Mouse (Mus musculus) liver, embryonic 11.5 days (tissue): ENCODE results near the gene Tubb2b. TPM values are rescaled to one million over a fixed set of nuclear protein-coding genes. Genes with fewer than 3 reads are reported as not detected.
"Not testable (repeated sequence)": the region's sequence is repeated elsewhere in the genome, so short reads cannot be mapped to it uniquely, and the experiment has no call there.

Experiments
- ATAC-seq: fragments of 200-750 bp; cut with Nextera tagmentation; replicated peaks from 2 replicates; pipeline ENCODE4 v1.8.0; 2017; ENCODE audit warnings: moderate number of reproducible peaks, mild to moderate bottlenecking, moderate TSS enrichment, moderate library complexity; ENCODE audit not compliant: low FRiP score
- DNase-seq: peaks from one replicate; pipeline ENCODE4 v3.0.0-alpha.2; 2017; ENCODE audit warnings: low spot score
- H3K27ac ChIP-seq: fragments of 300-500 bp; sonication (generic); 2 replicates; pipeline ENCODE4 v1.5.1; 2014; ENCODE audit warnings: mild to moderate bottlenecking, low read depth, low read length, control low read depth
- H3K27me3 ChIP-seq: fragments of 300-500 bp; sonication (generic); replicated peaks from 2 replicates; pipeline ENCODE4 v1.6.1; 2014; ENCODE audit warnings: low read length, mixed read lengths; ENCODE audit not compliant: control insufficient read depth, insufficient read depth
- H3K36me3 ChIP-seq: fragments of 300-500 bp; sonication (generic); 2 replicates; pipeline ENCODE4 v1.6.1; 2014; ENCODE audit warnings: mild to moderate bottlenecking, low read length, moderate library complexity, mixed read lengths; ENCODE audit not compliant: control insufficient read depth, insufficient read depth
- H3K4me1 ChIP-seq: fragments of 300-500 bp; sonication (generic); replicated peaks from 2 replicates; pipeline ENCODE4 v1.6.1; 2014; ENCODE audit warnings: low read length, mixed read lengths; ENCODE audit not compliant: control insufficient read depth, insufficient read depth
- H3K4me2 ChIP-seq: fragments of 300-500 bp; sonication (generic); 2 replicates; pipeline ENCODE4 v1.6.1; 2014; ENCODE audit warnings: mild to moderate bottlenecking, control low read depth, moderate library complexity
- H3K4me3 ChIP-seq: fragments of 300-500 bp; sonication (generic); 2 replicates; pipeline ENCODE4 v1.5.1; 2014; ENCODE audit warnings: low read depth, low read length, control low read depth
- H3K9ac ChIP-seq: fragments of 300-500 bp; sonication (generic); 2 replicates; pipeline ENCODE4 v1.6.1; 2014; ENCODE audit warnings: low read depth, low read length, control low read depth
- H3K9me3 ChIP-seq: fragments of 300-500 bp; sonication (generic); 2 replicates; pipeline ENCODE4 v1.6.1; 2016; ENCODE audit warnings: low read length, inconsistent platforms, mixed read lengths; ENCODE audit not compliant: control insufficient read depth
- WGBS: fragments of 180-500 bp; shearing (Covaris S2); extraction: QIAGEN DNeasy Blood & Tissue Kit; methylation state at CpG from one replicate; pipeline ENCODE4 v1.1.7; 2014; 5-methylcytosine and 5-hydroxymethylcytosine counted together
- polyA plus RNA-seq: library from polyadenylated mRNA; unstranded; fragments of >200 nt; fragmentation: Nextera tagmentation; extraction: Ambion mirVana; gene quantifications from 2 replicates; pipeline ENCODE4 v1.2.1, GENCODE M21; 2014

The Tubb2b gene
- polyA plus RNA-seq, 1 experiment from 2014 or later = 7.7 TPM

DNA sequence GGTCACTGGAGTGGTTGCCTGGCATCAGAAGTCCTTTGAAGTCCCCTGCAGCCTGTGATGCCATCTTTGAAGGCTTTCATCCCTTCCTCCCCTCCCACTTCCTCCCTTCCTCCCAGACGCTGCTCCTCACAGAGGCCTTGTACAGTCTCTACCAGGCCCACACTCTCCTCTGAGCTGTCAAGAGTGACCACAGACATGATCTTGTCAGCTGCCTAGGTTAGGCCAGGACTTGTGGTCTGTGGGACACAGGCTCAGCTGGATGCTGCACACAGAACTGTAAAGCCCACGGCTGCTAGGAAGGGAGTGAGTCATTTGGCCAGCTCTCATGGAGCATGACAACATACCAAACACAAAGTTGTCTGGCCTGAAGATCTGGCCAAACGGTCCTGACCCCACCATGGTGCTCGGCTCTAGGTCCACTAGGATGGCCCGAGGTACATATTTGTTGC, 42.0 kb downstream of the Tubb2b start:
- H3K27ac ChIP-seq, H3K27me3 ChIP-seq, DNase-seq, H3K9ac ChIP-seq, H3K4me2 ChIP-seq, H3K4me1 ChIP-seq, H3K36me3 ChIP-seq, H3K4me3 ChIP-seq, H3K9me3 ChIP-seq: not testable (repeated sequence)
- WGBS = 39% methylated on average over 5 of the region's 5 CpGs
- ATAC-seq = 0 out of 2 replicates have a peak, but pooled peaks have one; percentile 18

DNA sequence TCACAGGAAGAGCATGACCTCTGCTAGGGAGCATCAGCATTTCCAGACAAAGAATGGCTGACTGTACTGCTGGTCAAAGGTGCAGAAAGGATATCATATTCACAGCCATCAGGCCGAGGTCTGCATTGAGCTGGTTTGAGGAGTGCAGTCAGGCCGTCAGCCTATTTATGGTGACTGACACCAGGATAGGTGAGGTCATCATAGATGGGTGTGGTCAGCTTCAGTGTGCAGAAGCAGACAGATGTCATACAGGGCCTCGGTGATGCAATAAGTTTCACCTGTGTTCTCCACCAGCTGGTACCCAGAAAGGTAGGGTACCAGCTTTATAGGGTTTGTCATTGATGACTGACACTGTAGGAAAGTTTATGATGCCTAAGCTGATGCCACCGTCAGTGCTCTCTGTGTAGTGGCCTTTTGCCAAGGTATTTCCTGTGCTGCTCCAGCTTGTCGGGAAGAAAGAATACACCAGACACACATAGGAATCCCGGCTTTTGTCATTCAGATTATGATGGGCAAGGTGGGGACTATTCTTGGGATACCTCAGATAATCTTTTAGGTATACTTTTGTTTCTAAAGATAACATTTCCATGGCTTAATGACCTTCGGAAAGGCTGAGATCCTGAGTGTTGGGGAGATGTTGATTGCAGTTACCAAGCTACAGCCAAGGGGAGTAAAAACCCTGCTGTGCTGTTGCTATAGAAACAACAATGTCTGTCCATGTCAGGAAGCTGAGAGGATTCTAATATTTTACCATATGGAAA, 43.0 kb downstream of the Tubb2b start:
- no peak overlapping the region for H3K27ac ChIP-seq

DNA sequence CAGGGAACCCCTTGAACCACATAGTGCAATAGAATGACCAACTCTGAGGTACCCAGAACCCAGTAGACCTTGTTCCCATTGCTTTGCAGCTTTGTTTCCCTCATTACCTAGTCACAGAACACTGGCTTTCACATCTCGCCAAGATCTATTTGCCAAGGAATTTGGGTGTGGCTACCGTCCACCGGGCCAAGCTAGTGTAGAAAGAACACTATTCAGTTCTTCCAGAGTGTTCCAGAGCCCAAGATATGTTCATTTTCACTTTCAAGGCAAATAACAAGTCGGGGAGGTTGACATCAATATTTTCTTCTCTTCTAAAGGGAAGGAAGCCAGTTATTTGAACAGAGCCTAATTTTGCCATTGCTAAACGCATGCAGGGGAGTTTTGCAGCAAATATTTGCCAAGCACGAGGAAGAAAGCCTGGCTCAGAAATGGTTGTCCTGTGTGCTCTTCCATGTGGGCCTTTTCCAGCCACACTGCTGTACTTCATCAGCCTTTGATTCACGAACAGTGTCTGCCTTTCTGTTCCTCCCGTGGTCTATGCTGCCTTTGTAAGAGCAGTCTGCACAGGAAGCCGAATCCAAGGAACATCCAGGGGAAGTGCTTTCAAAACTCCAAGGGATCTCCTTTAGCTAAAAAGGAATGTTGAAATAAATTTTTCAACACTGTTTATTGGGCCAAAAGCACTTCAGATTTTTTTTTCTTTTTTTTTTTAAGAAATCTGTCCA, 46.1 kb downstream of the Tubb2b start:
- ATAC-seq (no peak), DNase-seq (no peak)
- no peaks in the 10 kb centered on the region for H3K36me3 ChIP-seq
- H3K4me3 ChIP-seq = no peak overlapping the region
- 0 out of 2 replicates have a peak, but pooled peaks cover under 1% of the 10 kb centered on the region for H3K4me1 ChIP-seq
- H3K9ac ChIP-seq = no peak overlapping the region
- no peaks in the 10 kb centered on the region for H3K9me3 ChIP-seq
- no peak overlapping the region for H3K4me2 ChIP-seq
- H3K27ac ChIP-seq = no peak overlapping the region
- no peaks in the 10 kb centered on the region for H3K27me3 ChIP-seq
- WGBS = 74% methylated on average over 9 of the region's 9 CpGs

More for the DNA sequence above, 43.0 kb downstream of the Tubb2b start:
- no peaks in the 10 kb centered on the region for H3K9me3 ChIP-seq
- 0 out of 2 replicates have a peak, but pooled peaks cover 3% of the 10 kb centered on the region for H3K4me1 ChIP-seq
- H3K4me2 ChIP-seq = no peak overlapping the region
- no peaks in the 10 kb centered on the region for H3K36me3 ChIP-seq
- no peaks in the 10 kb centered on the region for H3K27me3 ChIP-seq
- WGBS = 64% methylated on average over 7 of the region's 7 CpGs
- no peak overlapping the region for H3K4me3 ChIP-seq
- DNase-seq = no peak
- H3K9ac ChIP-seq = no peak overlapping the region
- ATAC-seq = no peak

- Histone ChIP-seq H3K4me2 (no peak overlapping the region), H3K4me3 (no peak overlapping the region), H3K9me3 (no peaks in the 10 kb centered on the region), H3K9ac (no peak overlapping the region), H3K36me3 (no peaks in the 10 kb centered on the region), H3K27ac (no peak overlapping the region), H3K4me1 (peaks cover 8% of the 10 kb centered on the region), H3K27me3 (no peaks in the 10 kb centered on the region)
- DNase-seq (no peak), ATAC-seq (no peak)
- WGBS = 83% methylated on average over 4 of the region's 4 CpGs
These were observed 48.3 kb downstream of the Tubb2b start for GRCm38 (mm10) chr13:34081926-34082325.

DNA sequence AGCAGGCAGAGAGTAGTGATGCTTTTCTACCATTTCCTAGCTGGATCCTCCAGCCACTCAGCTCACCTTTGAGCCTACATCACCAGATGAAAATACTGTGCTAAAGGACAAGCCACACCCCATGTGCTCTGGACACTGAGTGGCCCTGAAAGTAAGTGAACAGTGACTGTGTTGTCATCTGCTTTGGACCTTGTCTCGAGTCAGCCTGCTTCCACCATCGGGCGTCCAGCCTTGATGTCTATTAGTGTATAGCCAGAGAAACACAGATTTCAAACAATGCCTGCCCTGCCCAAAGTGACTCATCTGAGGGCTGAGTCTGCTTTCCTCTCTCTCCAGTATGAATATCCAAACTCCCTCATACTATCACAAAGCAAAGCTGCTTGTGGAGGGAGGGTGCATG, 50.5 kb downstream of the Tubb2b start:
- Histone ChIP-seq H3K27me3 (no peaks in the 10 kb centered on the region), H3K4me1 (peaks cover 14% of the 10 kb centered on the region), H3K9me3 (no peaks in the 10 kb centered on the region), H3K27ac (no peak overlapping the region), H3K4me2 (no peak overlapping the region), H3K4me3 (no peak overlapping the region), H3K9ac (no peak overlapping the region), H3K36me3 (no peaks in the 10 kb centered on the region)
- no peak for DNase-seq
- 82% methylated on average over 3 of the region's 3 CpGs for WGBS
- no peak for ATAC-seq

GRCm38 (mm10) chr13:34078500-34079280, 51.6 kb downstream of the Tubb2b start:
- Histone ChIP-seq H3K9me3 (no peaks in the 10 kb centered on the region), H3K4me3 (peak overlapping the region; percentile 79; the same call in 1 of the 2 replicates), H3K36me3 (no peaks in the 10 kb centered on the region), H3K27me3 (no peaks in the 10 kb centered on the region), H3K4me2 (peak overlapping the region; percentile 99), H3K4me1 (peaks cover 14% of the 10 kb centered on the region), H3K27ac (no peak overlapping the region), H3K9ac (peak overlapping the region; percentile 77; the same call in 1 of the 2 replicates)
- ATAC-seq (no peak; the same call in none of the 2 replicates), DNase-seq (no peak)
- WGBS = 39% methylated on average over 16 of the region's 16 CpGs

DNA sequence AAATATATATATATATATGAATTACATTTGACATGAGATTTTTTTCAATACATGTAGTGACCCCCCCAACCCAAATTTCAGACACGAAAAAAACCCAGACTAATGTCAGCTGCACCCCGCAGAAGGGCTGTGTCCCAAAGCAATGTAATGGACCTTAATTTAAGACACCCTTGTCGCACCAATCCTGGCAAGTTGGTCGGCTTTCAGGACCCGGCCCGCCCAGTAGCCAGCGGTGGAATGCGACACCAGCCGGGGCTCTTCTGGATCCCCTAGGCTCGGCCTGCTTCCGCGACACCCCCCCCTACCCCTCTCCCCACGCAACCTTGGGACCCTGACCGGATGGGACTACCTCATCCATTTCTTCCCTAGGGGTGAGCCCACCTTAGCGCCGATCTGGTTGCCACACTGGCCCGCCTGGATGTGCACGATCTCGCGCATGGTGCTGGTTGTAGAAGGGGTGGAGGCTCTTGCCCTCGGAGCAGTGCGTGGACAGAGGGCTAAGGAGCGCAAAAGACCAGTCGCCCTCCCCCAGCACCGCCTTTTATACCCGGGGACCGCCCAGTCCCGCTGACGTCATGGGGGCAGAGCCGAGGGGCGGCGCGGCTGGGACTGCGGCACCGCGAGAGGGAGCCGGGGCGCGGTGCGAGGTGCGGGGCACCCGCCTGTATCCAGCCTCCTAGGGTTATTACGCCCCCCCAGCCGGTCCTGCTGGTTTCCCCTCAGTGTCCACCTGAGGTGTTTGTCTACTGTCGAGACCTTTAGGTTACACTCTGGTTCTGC, 52.6 kb downstream of the Tubb2b start, which contains the start of gene Tubb2a:
Tubb2a (minus strand) TSS at position 516 of the 780 bp plus-strand sequence.
- Histone ChIP-seq H3K4me2 (peak within 1 kb of the TSS; percentile 99), H3K4me1 (peaks cover 14% of the 10 kb centered on the region), H3K4me3 (peak within 1 kb of the TSS; percentile 79), H3K9me3 (no peaks in the 10 kb centered on the region), H3K27ac (peak within 1 kb of the TSS; percentile 38; the same call in 1 of the 2 replicates), H3K9ac (peak within 1 kb of the TSS; percentile 77), H3K36me3 (no peaks in the 10 kb centered on the region), H3K27me3 (no peaks in the 10 kb centered on the region)
- ATAC-seq (peak; percentile 89), DNase-seq (peak; percentile 90)
- WGBS = under 1% methylated on average over 45 of the region's 45 CpGs
